Mouse (Mus musculus) liver, embryonic 14.5 days (tissue): ENCODE results near the gene Pum3. TPM values are rescaled to one million over a fixed set of nuclear protein-coding genes. Genes with fewer than 3 reads are reported as not detected.

Experiments
- ATAC-seq: fragments of 200-750 bp; cut with Nextera tagmentation; 2 replicates; pipeline ENCODE4 v1.8.0; 2017; ENCODE audit warnings: moderate number of reproducible peaks, mild to moderate bottlenecking, moderate library complexity; ENCODE audit not compliant: insufficient read depth
- DNase-seq, 3 experiments: peaks; one replicate each; pipeline ENCODE4 v3.0.0-alpha.2; 2012 to 2013; ENCODE audit warnings: low read depth in 3 of 3, low spot score in 3 of 3
- H3K27ac ChIP-seq: fragments of 300-500 bp; sonication (generic); 2 replicates; pipeline ENCODE4 v1.5.1; 2014; ENCODE audit warnings: moderate library complexity, mild to moderate bottlenecking, control low read depth, inconsistent platforms
- H3K27me3 ChIP-seq: fragments of 300-500 bp; sonication (generic); 2 replicates; pipeline ENCODE4 v1.6.1; 2014; ENCODE audit warnings: mild to moderate bottlenecking, low read length, moderate library complexity; ENCODE audit not compliant: control insufficient read depth, insufficient read depth
- H3K36me3 ChIP-seq: fragments of 300-500 bp; sonication (generic); replicated peaks from 2 replicates; pipeline ENCODE4 v1.6.1; 2014; ENCODE audit warnings: low read depth; ENCODE audit not compliant: control insufficient read depth, insufficient read depth
- H3K4me1 ChIP-seq, 2 experiments: fragments of 200-500 bp in 1 of 2; fragments of 300-500 bp in 1 of 2; sonication (generic) in 1 of 2; replicated peaks; 2 replicates each; pipeline ENCODE4 v1.6.1; 2012 to 2014; ENCODE audit warnings: antibody characterized with exemption in 1 of 2, inconsistent platforms in 1 of 2, low read length in 1 of 2; ENCODE audit not compliant: control insufficient read depth in 2 of 2, insufficient read depth in 2 of 2
- H3K4me2 ChIP-seq: fragments of 300-500 bp; sonication (generic); 2 replicates; pipeline ENCODE4 v1.6.1; 2014; ENCODE audit warnings: low read depth, mild to moderate bottlenecking, control low read depth, moderate library complexity
- H3K4me3 ChIP-seq, 2 experiments: fragments of 200-500 bp in 1 of 2; fragments of 300-500 bp in 1 of 2; sonication (generic) in 1 of 2; 2 replicates each; pipeline ENCODE4 v1.5.1; 2012 to 2014; ENCODE audit warnings: low read depth in 2 of 2, low read length in 2 of 2, mild to moderate bottlenecking in 2 of 2, control low read depth in 1 of 2, inconsistent platforms in 1 of 2, moderate library complexity in 1 of 2; ENCODE audit not compliant: insufficient read depth in 1 of 2
- H3K9ac ChIP-seq: fragments of 300-500 bp; sonication (generic); replicated peaks from 2 replicates; pipeline ENCODE4 v1.6.1; 2014; ENCODE audit warnings: mild to moderate bottlenecking, control low read depth, moderate library complexity
- H3K9me3 ChIP-seq: fragments of 300-500 bp; sonication (generic); 2 replicates; pipeline ENCODE4 v1.6.1; 2016; ENCODE audit warnings: low read length, mixed read lengths; ENCODE audit not compliant: control insufficient read depth
- CTCF ChIP-seq: IDR thresholded peaks from 2 replicates; pipeline ENCODE4 v1.5.1; 2016; ENCODE audit warnings: antibody characterized with exemption, low read depth, control low read depth
- EP300 ChIP-seq: IDR thresholded peaks from 2 replicates; pipeline ENCODE4 v1.6.1; 2016; ENCODE audit warnings: antibody characterized with exemption, low read depth
- WGBS: fragments of 180-500 bp; shearing (Covaris S2); extraction: QIAGEN DNeasy Blood & Tissue Kit; methylation state at CpG from one replicate; pipeline ENCODE4 v1.1.7; 2014; ENCODE audit not compliant: insufficient replicate concordance; 5-methylcytosine and 5-hydroxymethylcytosine counted together
- polyA plus RNA-seq, 2 experiments: library from polyadenylated mRNA; depleted of rRNA in 1 of 2; stranded (reverse) in 1 of 2; unstranded in 1 of 2; fragments of >200 nt; fragmentation: Nextera tagmentation in 1 of 2; extraction: Ambion mirVana in 1 of 2; gene quantifications; 2 replicates each; pipeline versions ENCODE4 v1.2.1 to v1.2.3; 2012 to 2014

The Pum3 gene
- polyA plus RNA-seq, 2 experiments = 14.0 to 41.4 TPM

- no peak for TF ChIP-seq EP300
- TF ChIP-seq CTCF = no peak
Measured at GRCm38 (mm10) chr19:27360381-27360780, 69.2 kb downstream of the Pum3 start.

GRCm38 (mm10) chr19:27351700-27352099 is 77.9 kb downstream of the Pum3 start:
- no peaks in the 10 kb centered on the region for H3K9me3 ChIP-seq
- no peak overlapping the region for H3K4me3 ChIP-seq
- no peak overlapping the region for H3K4me2 ChIP-seq
- no peaks in the 10 kb centered on the region for H3K36me3 ChIP-seq
- H3K27me3 ChIP-seq = no peaks in the 10 kb centered on the region
- TF ChIP-seq CTCF (no peak), EP300 (no peak)
- no peak overlapping the region for H3K27ac ChIP-seq
- no peaks in the 10 kb centered on the region for H3K4me1 ChIP-seq
- no peak overlapping the region for H3K9ac ChIP-seq
- DNase-seq (no peak), ATAC-seq (no peak)
- WGBS = 51% methylated on average over 6 of the region's 6 CpGs

More at GRCm38 (mm10) chr19:27360381-27360780, 69.2 kb downstream of the Pum3 start:
- Histone ChIP-seq H3K4me2 (no peak overlapping the region), H3K27me3 (no peaks in the 10 kb centered on the region), H3K9ac (no peak overlapping the region), H3K4me3 (no peak overlapping the region), H3K9me3 (no peaks in the 10 kb centered on the region), H3K36me3 (no peaks in the 10 kb centered on the region), H3K4me1 (no peaks in the 10 kb centered on the region), H3K27ac (no peak overlapping the region)
- ATAC-seq (no peak), DNase-seq (no peak)

DNA sequence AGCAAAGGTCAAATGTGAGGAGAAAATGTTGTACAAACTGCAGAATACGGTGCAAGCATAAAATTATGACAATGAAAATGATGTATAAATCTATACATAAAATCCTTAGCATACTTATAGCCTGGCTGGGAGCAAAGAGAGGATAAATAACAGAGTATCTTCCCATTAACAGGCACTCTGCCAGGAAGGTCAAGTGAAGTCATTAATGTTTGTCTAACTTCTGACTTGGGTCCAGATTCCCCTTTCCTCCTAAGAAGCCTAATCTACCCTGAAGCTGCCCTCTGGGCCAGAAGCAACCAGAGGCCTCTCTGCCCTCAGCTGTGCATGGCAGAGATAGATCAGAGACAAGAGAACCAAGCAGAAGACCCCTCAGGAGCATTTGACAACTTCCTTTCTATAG is 83.1 kb downstream of the Pum3 start:
- Histone ChIP-seq H3K9ac (no peak overlapping the region), H3K4me3 (no peak overlapping the region), H3K27me3 (no peaks in the 10 kb centered on the region), H3K4me2 (no peak overlapping the region), H3K36me3 (no peaks in the 10 kb centered on the region), H3K4me1 (no peaks in the 10 kb centered on the region), H3K9me3 (no peaks in the 10 kb centered on the region), H3K27ac (no peak overlapping the region)
- ATAC-seq (no peak), DNase-seq (no peak)
- 54% methylated on average over 1 of the region's 1 CpGs for WGBS
- TF ChIP-seq CTCF (no peak), EP300 (no peak)

Other genes starting within 250 kb of the Pum3 start
- 1.5 and 1.6 TPM in 2 replicates for gene Vldlr, start 213.3 kb downstream of the Pum3 start, polyA plus RNA-seq (2012; rRNA removed)
- 1.1 and 1.8 TPM in 2 replicates for gene Vldlr, start 213.3 kb downstream of the Pum3 start, polyA plus RNA-seq (2014; fragmentation: Nextera tagmentation; extraction: Ambion mirVana)
- gene Kcnv2, start 107.2 kb downstream of the Pum3 start, polyA plus RNA-seq (2012; rRNA removed) = not detected in 2 replicates
- not detected in 2 replicates for gene Kcnv2, start 107.2 kb downstream of the Pum3 start, polyA plus RNA-seq (2014; fragmentation: Nextera tagmentation; extraction: Ambion mirVana)